Mouse (Mus musculus): ENCODE measurements around the gene Cacybp. TPM values are rescaled to one million over a fixed set of nuclear protein-coding genes. Genes with fewer than 3 reads are reported as not detected.

Cacybp gene
- polyA plus RNA-seq, 1 experiment, result 6.0 TPM

- peaks cover 20% of the 10 kb centered on the region for H3K36me3 ChIP-seq (ENCODE audit: control insufficient read depth, insufficient read depth, low read length)
- no peaks in the 10 kb centered on the region for H3K27me3 ChIP-seq (ENCODE audit: control insufficient read depth, insufficient read depth, low read length)
- DNase-seq (ENCODE audit: low read depth in 1 of 2, low spot score in 2 of 2), result no peak
- H3K4me1 ChIP-seq (ENCODE audit: control insufficient read depth, insufficient read depth, insufficient read length), result no peaks in the 10 kb centered on the region; the same call in 1 of the 2 replicates
- 89% methylated on average over 2 of the region's 2 CpGs for WGBS
- no peak overlapping the region for H3K27ac ChIP-seq (ENCODE audit: insufficient read depth, low read length)
- no peak overlapping the region for H3K4me3 ChIP-seq (ENCODE audit: extremely low read depth, insufficient read depth, insufficient read length)
- TF ChIP-seq CTCF (IDR thresholded peaks at IDR 0.05; ENCODE audit: extremely low read depth, insufficient read depth, insufficient read length, insufficient replicate concordance) (no peak), POLR2A (IDR thresholded peaks at IDR 0.05; ENCODE audit: low read depth, low read length) (no peak)
Measured at GRCm38 (mm10) chr1:160209844-160210243, 2.8 kb downstream of the Cacybp start.

- no peak for DNase-seq (ENCODE audit: low read depth in 1 of 2, low spot score in 2 of 2)
- Histone ChIP-seq H3K4me1 (ENCODE audit: control insufficient read depth, insufficient read depth, insufficient read length) (no peaks in the 10 kb centered on the region), H3K36me3 (ENCODE audit: control insufficient read depth, insufficient read depth, low read length) (peaks cover 38% of the 10 kb centered on the region), H3K27me3 (ENCODE audit: control insufficient read depth, insufficient read depth, low read length) (no peaks in the 10 kb centered on the region), H3K27ac (ENCODE audit: insufficient read depth, low read length) (no peak overlapping the region), H3K4me3 (ENCODE audit: extremely low read depth, insufficient read depth, insufficient read length) (no peak overlapping the region)
- TF ChIP-seq POLR2A (IDR thresholded peaks at IDR 0.05; ENCODE audit: low read depth, low read length) (no peak), CTCF (IDR thresholded peaks at IDR 0.05; ENCODE audit: extremely low read depth, insufficient read depth, insufficient read length, insufficient replicate concordance) (no peak)
Measured at GRCm38 (mm10) chr1:160205486-160205885, 7.2 kb downstream of the Cacybp start.

GRCm38 (mm10) chr1:160195337-160195663 is 17.4 kb downstream of the Cacybp start:
- Histone ChIP-seq H3K27ac (ENCODE audit: insufficient read depth, low read length) (peak overlapping the region; percentile 70), H3K27me3 (ENCODE audit: control insufficient read depth, insufficient read depth, low read length) (no peaks in the 10 kb centered on the region), H3K4me3 (ENCODE audit: extremely low read depth, insufficient read depth, insufficient read length) (peak overlapping the region; percentile 93), H3K4me1 (ENCODE audit: control insufficient read depth, insufficient read depth, insufficient read length) (peaks cover 4% of the 10 kb centered on the region; the same call in 1 of the 2 replicates), H3K36me3 (ENCODE audit: control insufficient read depth, insufficient read depth, low read length) (peaks cover 8% of the 10 kb centered on the region)
- 0% methylated on average over 13 of the region's 13 CpGs for WGBS
- no peak for TF ChIP-seq POLR2A (IDR thresholded peaks at IDR 0.05; ENCODE audit: low read depth, low read length)
- TF ChIP-seq CTCF (IDR thresholded peaks at IDR 0.05; ENCODE audit: extremely low read depth, insufficient read depth, insufficient read length, insufficient replicate concordance), result no peak
- no peak for DNase-seq (ENCODE audit: low read depth in 1 of 2, low spot score in 2 of 2)

GRCm38 (mm10) chr1:160194529-160195336 is 17.9 kb downstream of the Cacybp start, which contains the start of gene Mrps14:
TSS of gene Mrps14 (plus strand) at chr1:160195215.
- H3K4me3 ChIP-seq (ENCODE audit: extremely low read depth, insufficient read depth, insufficient read length), result peak within 1 kb of the TSS; percentile 93
- peak; percentile 97 to 100 for DNase-seq (ENCODE audit: low read depth in 1 of 2, low spot score in 2 of 2)
- peak within 1 kb of the TSS; percentile 70 for H3K27ac ChIP-seq (ENCODE audit: insufficient read depth, low read length)
- H3K4me1 ChIP-seq (ENCODE audit: control insufficient read depth, insufficient read depth, insufficient read length), result peaks cover 4% of the 10 kb centered on the region; the same call in 1 of the 2 replicates
- H3K27me3 ChIP-seq (ENCODE audit: control insufficient read depth, insufficient read depth, low read length), result no peaks in the 10 kb centered on the region
- TF ChIP-seq POLR2A (IDR thresholded peaks at IDR 0.05; ENCODE audit: low read depth, low read length), result peak; percentile 45
- peak; percentile 89 for TF ChIP-seq CTCF (IDR thresholded peaks at IDR 0.05; ENCODE audit: extremely low read depth, insufficient read depth, insufficient read length, insufficient replicate concordance)
- WGBS, result 7% methylated on average over 31 of the region's 31 CpGs
- peaks cover 8% of the 10 kb centered on the region for H3K36me3 ChIP-seq (ENCODE audit: control insufficient read depth, insufficient read depth, low read length)

- 45% methylated on average over 5 of the region's 5 CpGs for WGBS
- no peak for DNase-seq (ENCODE audit: low read depth in 1 of 2, low spot score in 2 of 2)
- Histone ChIP-seq H3K27ac (ENCODE audit: insufficient read depth, low read length) (no peak overlapping the region), H3K4me1 (ENCODE audit: control insufficient read depth, insufficient read depth, insufficient read length) (no peaks in the 10 kb centered on the region; the same call in 1 of the 2 replicates), H3K36me3 (ENCODE audit: control insufficient read depth, insufficient read depth, low read length) (no peaks in the 10 kb centered on the region), H3K27me3 (ENCODE audit: control insufficient read depth, insufficient read depth, low read length) (no peaks in the 10 kb centered on the region), H3K4me3 (ENCODE audit: extremely low read depth, insufficient read depth, insufficient read length) (no peak overlapping the region)
- TF ChIP-seq CTCF (IDR thresholded peaks at IDR 0.05; ENCODE audit: extremely low read depth, insufficient read depth, insufficient read length, insufficient replicate concordance) (peak; percentile 21; the same call in 1 of the 2 replicates), POLR2A (IDR thresholded peaks at IDR 0.05; ENCODE audit: low read depth, low read length) (no peak)
Measured at GRCm38 (mm10) chr1:160184506-160184905, 28.2 kb downstream of the Cacybp start.

GRCm38 (mm10) chr1:160181216-160181615 is 31.5 kb downstream of the Cacybp start:
- Histone ChIP-seq H3K4me3 (ENCODE audit: extremely low read depth, insufficient read depth, insufficient read length) (no peak overlapping the region), H3K27me3 (ENCODE audit: control insufficient read depth, insufficient read depth, low read length) (0 out of 2 replicates have a peak, but pooled peaks cover 2% of the 10 kb centered on the region), H3K36me3 (ENCODE audit: control insufficient read depth, insufficient read depth, low read length) (no peaks in the 10 kb centered on the region), H3K27ac (ENCODE audit: insufficient read depth, low read length) (no peak overlapping the region), H3K4me1 (ENCODE audit: control insufficient read depth, insufficient read depth, insufficient read length) (no peaks in the 10 kb centered on the region; the same call in 1 of the 2 replicates)
- DNase-seq (ENCODE audit: low read depth in 1 of 2, low spot score in 2 of 2), result no peak
- TF ChIP-seq POLR2A (IDR thresholded peaks at IDR 0.05; ENCODE audit: low read depth, low read length) (no peak), CTCF (IDR thresholded peaks at IDR 0.05; ENCODE audit: extremely low read depth, insufficient read depth, insufficient read length, insufficient replicate concordance) (no peak)
- 48% methylated on average over 4 of the region's 4 CpGs for WGBS

- H3K27ac ChIP-seq (ENCODE audit: insufficient read depth, low read length), result no peak overlapping the region
- no peak overlapping the region for H3K4me3 ChIP-seq (ENCODE audit: extremely low read depth, insufficient read depth, insufficient read length)
- 90% methylated on average over 8 of the region's 8 CpGs for WGBS
- H3K4me1 ChIP-seq (ENCODE audit: control insufficient read depth, insufficient read depth, insufficient read length), result no peaks in the 10 kb centered on the region; the same call in 1 of the 2 replicates
- DNase-seq (ENCODE audit: low read depth in 1 of 2, low spot score in 2 of 2), result no peak
- 0 out of 2 replicates have a peak, but pooled peaks cover 2% of the 10 kb centered on the region for H3K27me3 ChIP-seq (ENCODE audit: control insufficient read depth, insufficient read depth, low read length)
- TF ChIP-seq POLR2A (IDR thresholded peaks at IDR 0.05; ENCODE audit: low read depth, low read length), result no peak
- no peak for TF ChIP-seq CTCF (IDR thresholded peaks at IDR 0.05; ENCODE audit: extremely low read depth, insufficient read depth, insufficient read length, insufficient replicate concordance)
- no peaks in the 10 kb centered on the region for H3K36me3 ChIP-seq (ENCODE audit: control insufficient read depth, insufficient read depth, low read length)
Measured at GRCm38 (mm10) chr1:160176903-160177302, 35.8 kb downstream of the Cacybp start.

Measured in spleen, adult 2 months (tissue).